Mouse (Mus musculus): ENCODE data around the gene C1qtnf1.

The C1qtnf1 gene

DNA sequence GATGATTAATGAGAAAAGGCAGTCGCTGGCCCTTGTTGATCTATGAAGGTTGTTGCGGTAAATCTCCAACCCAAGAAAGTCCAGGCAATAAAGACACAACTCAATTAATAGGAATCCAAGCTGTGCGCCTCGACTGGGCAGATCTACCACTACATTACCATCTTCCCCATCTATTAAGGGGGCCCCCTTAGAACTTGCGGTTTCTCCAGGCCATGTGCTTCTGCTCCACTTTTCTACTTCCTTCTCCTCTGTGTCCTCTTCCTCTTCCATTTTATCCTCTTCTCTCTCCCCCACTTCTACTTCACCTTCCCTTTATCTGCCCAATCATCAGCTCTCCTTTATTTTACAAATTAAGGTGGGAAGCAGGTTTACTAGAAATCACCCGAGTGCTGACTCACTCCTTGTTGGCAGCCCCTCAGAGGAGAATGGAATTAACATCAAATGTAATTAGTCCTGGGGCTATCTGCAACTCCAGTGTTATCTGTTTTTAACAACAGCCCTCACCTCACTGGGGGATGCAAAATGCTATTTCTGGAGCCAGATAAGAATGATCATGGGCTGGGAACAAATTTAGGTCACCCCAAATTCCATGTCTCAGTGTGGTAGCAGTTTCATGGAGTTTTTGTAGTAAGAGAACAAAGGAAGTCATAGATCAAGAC is 46.0 kb downstream of the C1qtnf1 start:
- DNase-seq (ENCODE audit: low spot score), result no peak

DNA sequence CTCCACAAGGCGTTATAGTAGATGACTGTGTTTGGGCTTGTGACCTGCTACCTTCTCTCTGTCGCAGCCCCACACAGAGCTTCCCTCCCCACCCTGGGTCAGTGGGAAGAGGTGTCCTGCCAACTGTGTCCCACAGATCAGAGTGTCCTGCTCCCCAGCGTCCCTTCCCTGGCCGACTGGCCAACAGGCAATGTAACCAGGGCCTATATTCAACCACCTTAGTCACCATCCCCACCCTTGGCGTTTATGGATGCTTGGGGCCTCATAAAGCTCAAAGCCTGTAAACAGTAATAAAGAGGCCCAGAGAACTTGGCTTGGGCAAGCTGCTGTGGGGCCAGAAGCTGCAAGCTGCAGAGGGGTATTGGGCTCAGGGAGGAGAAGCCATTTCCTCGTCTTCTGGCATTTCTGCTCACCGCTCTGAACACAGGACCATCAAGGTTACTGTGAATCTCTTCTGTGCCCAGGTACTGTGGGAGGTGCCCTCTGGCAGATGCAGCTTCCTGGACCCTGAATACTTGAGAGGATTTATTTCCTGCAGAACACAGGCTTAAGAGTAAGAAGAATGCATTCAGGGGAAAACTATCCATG is 47.6 kb downstream of the C1qtnf1 start:
- no peak for DNase-seq (ENCODE audit: low spot score)

DNA sequence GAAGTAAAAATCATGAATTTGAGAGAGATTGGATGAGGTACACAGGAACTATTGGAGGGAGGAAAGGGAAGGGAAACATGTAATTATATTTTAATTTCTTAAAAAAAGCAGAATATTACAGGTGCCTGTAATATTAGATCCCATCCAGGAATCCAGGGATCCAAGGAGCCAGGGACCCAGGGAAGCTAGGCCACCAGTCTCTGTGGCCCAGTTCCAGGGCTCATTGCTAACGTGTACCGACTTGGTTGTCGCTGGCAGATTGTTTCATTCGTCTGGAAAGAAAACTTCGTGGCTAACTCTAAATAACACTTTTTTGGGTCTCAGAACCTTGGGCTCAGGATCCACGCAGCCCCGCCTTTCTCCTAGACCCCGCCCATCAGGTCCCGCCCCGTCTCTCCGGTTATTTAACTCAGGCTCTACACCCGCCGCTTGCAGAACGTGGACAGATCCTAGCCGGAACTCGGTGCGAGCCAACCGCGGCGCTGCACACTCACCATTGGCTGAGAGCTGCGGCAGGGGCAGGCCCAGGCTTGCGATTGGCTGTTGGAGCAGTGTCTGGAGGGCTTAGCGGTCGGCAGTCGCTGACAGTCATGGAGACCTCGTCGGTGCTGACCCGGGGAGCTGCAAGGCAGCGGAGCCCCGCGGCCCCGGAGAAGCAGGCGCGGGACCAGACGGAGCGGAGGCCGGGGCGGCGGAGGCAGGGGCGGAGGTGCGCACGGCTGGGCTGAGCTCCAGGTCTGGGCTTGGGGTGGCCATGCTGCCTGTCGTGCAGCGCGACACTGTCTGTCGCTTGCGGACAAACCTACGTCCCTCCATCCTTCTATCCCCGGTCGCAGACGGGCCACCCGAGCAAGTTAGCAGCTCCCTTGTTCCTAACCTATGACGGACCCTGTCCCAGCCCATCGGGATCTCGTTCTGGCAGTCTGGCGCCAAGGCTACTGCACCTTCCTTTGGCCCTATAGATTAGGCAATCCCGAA is 48.7 kb downstream of the C1qtnf1 start, which contains the start of gene Engase:
Engase (plus strand) TSS at position 434 of the 978 bp plus-strand sequence.
- peak; percentile 96 for DNase-seq (ENCODE audit: low spot score)

DNA sequence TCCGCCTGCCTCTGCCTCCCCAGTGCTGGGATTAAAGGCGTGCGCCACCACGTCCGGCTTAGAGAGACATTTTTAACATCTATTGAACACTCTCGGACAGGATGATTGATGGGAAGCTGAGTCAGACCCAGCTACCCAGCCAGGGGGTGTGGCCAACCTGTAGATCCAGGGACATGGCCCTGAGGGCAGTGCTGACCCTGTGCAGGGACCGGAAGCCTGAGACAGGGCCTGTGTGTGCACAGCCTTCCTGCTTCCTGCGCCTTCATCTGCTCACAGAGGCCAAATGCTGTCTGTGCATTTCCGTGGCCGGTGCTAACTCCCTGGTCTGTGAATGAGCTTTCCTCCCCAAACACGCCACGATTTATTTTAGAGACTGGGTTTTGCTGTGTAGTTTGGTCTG is 51.8 kb downstream of the C1qtnf1 start:
- DNase-seq (ENCODE audit: low spot score), result no peak

DNA sequence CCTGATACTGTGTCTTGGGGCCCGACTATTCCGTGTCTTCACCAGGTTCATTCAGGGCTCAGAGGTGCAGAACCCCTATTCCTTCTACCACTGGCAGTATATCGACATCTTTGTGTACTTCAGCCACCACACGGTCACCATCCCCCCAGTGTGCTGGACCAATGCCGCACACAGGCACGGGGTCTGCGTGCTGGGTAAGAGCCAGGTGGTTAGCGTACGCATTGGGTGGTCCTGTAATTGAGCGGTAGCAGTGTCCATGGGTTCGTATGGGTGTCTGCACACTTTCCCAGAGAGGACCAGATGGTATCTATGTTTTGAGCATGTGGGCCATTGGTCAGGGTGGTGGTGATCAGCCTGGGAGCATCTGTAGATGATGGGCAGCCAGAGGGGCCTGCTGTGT is 53.2 kb downstream of the C1qtnf1 start:
- DNase-seq (ENCODE audit: low spot score), result no peak

DNA sequence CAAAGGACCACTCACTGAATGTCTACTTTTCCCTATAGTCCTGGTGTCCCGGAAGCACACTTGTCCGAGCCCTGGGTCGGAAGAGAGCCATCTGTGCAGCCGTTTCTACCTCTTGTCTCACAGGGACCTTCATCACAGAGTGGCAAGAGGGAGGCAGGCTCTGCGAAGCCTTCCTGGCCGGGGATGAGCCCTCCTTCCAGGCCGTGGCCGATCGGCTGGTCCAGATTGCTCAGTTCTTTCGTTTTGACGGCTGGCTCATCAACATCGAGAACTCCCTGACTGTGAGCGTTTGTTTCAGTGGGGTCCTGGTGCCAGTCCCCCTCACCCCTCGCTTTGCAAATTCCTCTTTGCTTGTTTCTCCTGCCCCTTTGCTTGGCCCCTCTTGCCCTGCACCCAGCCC is 53.7 kb downstream of the C1qtnf1 start:
- DNase-seq (ENCODE audit: low spot score), result no peak

DNA sequence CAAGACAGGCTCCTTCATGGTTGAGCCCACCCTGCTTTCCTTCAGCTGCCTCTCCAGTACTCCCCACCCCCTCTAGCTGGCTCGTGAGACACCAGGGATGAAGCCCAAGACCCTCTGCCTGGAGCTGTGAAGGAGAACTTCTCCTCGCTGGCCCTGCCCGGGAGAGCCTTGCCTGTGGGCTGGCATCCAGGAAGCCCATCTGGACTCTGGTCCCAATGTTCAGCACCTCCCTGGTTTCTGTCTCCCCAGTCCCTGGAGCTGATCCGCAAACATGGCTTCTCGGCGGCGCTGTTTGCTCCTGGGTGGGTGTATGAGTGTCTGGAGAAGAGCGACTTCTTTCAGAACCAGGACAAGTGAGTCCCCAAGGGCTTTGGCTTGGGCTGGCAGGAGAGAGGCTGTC is 56.2 kb downstream of the C1qtnf1 start:
- no peak for DNase-seq (ENCODE audit: low spot score)

DNA sequence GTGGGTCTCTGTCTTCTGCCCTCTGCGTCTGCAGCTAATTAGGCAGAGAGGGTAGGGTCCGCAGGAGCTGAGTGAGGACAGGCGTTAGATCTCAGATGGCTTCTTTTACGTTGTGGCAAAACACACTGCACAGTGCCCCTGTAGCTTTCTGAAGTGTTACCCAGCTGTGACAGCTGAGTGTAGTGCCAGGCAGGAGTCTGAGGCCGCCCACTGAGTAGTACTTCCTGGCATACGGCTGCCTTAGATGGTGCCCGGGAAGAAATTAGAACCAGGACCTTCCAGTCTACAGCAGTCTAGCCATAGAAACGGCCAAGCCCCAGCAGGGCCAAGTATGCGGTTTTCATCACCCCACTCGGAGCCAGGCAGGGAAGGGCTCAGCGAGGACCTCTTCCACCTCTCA is 57.3 kb downstream of the C1qtnf1 start:
- no peak for DNase-seq (ENCODE audit: low spot score)

DNA sequence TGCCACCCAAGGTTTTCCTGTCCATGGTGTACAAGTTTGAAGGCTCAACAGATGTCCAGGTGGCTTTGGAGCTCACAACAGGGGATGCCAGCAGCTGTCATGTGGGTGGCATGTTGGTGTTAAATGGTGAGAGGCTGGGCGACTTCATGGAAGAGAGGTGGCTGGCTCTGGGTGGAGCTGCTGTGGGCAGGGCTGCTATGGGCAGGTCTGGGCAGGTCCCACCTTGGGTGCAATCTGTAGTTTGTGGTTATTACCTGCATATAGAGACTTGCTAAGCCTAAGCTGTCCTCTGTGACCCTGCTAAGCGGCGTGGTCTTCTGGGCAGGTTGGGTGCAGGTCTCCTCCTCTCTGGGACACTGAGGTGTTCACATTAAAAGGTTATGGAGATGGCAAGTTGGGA is 57.8 kb downstream of the C1qtnf1 start:
- no peak for DNase-seq (ENCODE audit: low spot score)

DNA sequence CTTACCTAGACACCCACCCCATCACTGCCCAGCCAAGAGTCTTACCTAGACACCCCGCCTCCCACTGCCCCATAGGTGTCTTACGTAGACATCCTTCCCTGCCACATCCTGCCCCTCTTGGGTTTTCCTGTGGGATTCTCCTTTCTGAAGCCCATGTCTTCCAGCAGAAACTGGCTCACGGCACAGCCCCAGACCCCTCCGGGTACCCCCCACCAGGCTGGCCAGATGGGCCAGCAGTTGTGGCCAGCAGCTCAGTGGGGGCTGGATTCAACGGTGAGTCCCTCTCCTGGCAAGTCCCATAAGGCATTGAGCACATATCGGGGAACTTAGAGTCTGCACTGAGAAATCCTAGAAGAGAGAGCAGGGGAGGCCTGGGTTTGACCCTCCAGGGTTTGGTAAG is 58.3 kb downstream of the C1qtnf1 start:
- no peak for DNase-seq (ENCODE audit: low spot score)

DNA sequence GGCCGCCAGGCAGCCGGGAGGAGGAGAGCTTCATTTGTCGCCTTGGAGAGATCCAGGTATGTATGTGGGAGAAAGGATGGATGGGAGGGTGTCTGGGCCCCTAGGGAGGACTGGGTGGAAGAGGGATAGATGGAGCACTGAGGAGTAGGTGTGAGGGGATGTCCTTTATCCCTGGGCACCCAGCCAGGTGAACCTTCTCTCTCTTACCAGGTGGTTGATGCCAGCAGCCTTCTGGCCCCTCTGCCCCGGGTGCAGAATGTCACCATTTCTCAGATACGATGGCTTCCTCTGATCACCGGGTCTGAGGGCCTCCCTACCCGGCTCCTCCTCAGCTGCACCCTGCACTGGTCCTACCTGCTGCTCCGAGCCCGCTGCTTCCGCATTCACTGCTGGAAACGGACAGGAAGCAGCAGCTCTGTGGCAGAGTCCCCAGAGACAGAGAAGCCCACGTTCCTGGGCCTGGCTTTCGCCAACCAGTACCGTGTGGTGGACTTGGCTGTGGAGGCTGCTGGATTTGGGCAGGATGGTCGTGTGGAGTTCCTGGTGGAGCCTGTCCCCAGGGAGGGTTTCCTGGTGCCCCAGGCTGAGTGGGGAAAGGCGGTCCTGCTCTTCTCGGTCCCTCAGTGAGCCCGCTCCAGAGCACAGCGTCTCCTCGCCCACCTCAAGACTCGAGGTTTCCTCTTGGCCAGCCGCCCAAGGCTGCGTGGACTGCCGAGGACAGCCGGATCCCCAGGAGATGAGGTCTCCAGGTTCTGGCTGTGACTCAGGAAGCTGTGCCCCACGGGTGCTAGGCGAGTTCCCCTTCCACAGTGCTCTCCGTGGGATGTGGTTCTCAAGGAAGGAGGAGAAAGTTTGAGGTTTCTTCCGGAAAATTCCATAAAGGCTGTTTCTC is 59.1 kb downstream of the C1qtnf1 start:
- DNase-seq (ENCODE audit: low spot score), result no peak

DNA sequence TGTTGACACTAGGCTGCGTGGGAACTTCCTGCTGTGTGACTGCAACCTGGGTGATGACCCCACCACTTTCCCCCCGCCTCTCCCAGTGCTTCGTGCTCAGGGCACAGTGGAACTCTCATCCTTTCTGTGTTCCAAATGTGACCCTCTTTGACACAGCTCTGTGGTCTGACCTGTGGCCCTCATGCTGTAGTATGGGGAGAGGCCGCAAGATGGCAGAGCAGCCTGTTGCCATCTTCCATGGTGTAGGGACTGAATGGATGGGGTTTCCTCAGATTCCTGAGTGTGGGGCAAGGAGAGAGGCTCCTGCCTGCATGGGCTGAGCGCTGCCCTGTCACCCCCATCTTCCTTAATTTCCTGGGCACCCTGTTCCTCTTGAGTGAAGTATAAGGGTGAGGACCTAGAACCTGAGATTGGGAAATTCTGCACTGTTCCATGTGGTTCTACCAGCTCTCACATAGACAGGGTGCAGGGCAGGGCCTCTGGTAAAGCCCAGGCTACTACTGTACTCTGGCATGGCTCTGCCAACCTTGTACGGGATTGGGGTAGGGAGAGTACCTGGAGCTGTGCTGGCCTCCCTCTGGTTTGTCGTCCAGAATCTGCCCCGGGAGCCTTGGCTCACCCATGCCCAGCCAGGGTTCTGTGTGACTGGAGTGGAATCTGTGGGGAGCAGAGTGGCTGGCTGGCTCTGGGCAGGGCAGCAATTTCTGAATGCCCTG is 60.3 kb downstream of the C1qtnf1 start:
- DNase-seq (ENCODE audit: low spot score), result no peak

DNA sequence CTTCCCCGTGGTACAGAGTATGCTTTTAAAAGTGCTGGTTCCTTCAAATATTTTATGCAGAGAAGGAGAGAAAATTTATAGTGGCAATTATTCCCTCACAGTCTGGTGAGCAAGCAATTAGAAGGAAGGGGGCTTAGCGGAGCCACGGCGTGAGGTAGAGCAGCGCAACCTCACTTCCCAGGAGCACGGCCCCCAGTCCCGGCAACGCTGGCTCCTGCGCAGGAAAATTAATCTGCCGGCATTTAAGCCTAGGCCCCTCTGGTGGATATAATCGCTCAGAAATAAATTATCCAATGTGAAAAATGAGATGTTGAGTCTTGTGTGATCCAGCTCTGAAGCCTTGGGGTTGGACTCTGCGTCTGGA is 60.9 kb downstream of the C1qtnf1 start:
- DNase-seq (ENCODE audit: low spot score), result no peak

DNA sequence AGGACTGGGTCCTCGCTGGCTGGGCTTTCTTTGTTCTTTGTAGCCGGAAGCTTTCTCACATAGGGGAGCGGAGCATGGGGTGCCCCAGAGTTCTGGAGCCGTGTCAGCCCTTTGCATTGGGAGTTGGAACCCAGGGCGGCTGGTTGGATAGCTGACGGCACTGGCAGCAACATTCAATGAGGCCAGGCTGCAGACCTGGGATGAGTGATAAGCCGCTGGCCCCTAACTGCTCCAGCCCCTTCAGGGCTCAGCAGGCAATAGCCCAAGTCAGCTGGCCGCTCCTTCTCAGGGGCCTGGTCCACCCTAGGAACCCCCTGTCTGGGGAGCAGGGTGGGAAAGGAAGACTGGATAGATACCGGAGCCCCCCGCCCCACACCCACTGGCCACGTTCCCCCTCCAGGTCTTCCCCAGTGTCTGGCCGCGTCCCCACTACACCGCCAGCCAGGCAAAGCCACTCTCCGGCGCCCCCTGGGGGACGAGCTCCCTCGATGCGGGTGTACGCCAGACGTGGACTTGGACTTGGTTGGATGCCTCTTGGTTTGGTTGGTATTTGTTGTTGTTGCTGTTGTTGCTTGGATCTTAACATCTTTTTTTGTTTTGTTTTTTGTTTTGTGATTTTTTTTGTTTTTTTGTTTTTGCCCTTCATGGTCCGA is 62.7 kb downstream of the C1qtnf1 start:
- no peak for DNase-seq (ENCODE audit: low spot score)

DNA sequence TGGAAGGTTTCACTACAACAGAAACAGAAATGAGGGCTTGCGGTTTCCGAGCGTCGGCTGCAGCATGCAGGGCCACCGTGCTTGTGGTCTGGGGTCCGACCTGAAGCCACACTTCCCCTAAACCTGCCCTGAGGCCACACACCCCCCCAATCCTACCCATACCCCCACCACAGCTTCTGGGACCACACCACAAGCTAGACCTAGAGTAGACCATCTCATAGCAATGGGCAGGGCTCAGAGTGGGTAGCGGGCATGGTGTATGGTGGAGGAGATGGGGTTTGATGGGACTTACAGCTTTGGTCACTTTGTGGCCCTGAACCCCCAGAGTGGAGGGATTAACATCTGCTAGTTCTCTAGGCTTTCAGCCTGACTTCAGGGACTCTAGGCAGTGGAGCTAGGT is 63.2 kb downstream of the C1qtnf1 start:
- DNase-seq (ENCODE audit: low spot score), result no peak

DNA sequence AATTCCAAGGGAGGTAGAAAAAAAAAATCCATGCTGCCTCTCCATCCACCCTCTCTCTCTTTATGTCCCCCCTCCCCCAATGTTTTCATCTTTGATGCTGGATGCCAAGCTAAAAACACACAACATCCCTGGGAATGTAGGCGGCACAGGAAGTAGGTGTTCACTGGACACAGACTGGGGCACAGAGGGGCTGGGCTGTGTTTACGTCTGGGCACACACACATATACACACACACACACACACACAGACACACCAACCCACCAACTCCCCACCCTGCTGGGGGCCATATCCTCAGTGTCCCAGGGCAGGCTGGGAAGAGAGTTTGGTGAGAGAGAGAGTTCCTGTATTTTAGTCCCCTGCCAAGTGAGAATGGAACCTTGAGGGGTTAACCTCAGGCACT is 65.5 kb downstream of the C1qtnf1 start:
- DNase-seq (ENCODE audit: low spot score), result no peak

DNA sequence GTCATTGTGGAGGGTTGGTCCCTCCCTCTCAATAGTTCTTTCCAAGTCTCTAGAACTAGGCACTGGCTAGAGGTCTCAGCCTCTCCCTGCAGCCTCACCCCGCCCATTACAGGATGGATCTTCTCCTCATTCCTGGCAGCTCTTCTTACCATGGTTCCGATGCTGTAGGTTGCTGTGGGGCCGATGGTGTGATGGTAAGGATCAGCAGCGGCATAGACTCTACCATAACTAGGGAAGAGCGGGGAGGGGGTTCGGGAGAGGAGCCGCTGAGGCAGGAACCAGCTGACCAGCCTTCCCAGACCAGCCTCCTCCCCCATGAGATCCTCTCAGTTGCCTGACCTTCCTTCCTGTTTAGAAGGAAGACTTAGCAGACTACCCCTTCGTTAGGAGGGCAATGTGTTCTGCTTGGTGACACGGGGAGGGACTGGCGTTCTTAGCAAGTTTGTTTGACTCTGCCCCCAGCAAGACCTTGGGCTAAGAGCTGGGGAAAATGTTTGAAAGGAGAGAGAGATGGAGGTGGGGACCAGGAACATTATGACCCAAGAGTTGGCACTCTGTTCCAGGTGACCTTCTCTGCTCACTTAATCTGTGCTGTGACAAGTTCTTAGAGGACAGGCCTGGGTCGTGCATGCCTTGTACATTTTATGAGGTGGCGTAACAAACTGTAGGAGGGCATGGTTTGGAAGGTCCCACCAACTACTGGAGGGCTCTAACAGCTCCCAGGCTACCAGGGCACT is 66.2 kb downstream of the C1qtnf1 start:
- DNase-seq (ENCODE audit: low spot score), result peak; percentile 23

DNA sequence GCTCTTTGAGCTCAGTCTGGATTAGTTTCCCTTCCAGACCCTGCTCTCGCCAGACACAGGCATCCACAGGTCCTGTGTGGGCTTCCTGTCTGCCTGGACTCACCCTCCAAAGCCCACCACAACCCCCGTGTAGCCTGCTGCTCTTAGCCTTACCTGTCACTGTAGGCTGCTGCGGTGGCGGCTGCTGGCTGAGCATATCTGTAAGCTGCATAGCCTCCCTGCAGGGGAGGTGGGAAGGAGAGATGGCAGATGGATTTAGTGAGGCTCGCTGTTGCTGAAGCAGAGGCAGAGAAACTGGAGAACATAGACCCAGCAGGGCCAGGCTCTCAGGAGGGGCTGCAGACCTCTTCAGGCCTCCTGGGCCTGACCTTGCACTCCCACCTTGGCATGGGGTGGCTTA is 67.1 kb downstream of the C1qtnf1 start:
- DNase-seq (ENCODE audit: low spot score), result no peak

DNA sequence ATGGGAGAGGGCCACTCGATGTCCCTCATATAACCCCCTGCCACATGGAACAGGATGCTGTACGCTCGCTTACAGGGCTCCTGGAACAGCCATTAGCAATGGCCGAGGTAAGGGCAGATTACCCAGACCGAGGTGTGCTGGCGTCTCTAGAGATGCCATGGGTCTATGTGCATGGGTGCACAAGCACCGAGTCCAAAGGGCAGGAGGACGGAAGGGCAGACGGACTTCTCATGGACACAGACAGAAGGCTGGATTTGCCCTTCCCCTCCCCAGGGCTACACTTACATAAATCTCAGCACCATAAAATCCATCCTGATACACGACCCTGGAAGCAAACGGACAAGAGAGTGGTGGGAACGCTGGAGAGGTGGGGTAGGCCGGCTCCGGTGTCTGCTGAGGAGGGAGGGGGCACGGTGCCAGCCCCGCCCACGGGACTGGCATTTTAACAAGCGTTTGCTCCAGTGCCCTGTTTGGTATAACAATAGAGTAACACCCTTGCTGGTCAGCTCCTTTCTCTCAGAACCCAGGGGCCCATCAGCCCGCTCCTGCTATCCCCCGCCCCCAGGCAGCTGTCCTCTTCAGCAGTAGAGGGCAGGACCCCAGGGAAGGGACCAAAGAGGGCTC is 68.2 kb downstream of the C1qtnf1 start:
- DNase-seq (ENCODE audit: low spot score), result no peak
